Mouse (Mus musculus) neural tube, embryonic 14.5 days (tissue): ENCODE results near the gene Psmc1. TPM values are rescaled to one million over a fixed set of nuclear protein-coding genes. Genes with fewer than 3 reads are reported as not detected.

ENCODE experiments used
- ATAC-seq: fragments of 200-750 bp; cut with Nextera tagmentation; 2 replicates; pipeline ENCODE4 v1.8.0; 2017; ENCODE audit warnings: low read depth, mild to moderate bottlenecking, moderate TSS enrichment, moderate library complexity
- H3K27ac ChIP-seq: fragments of 300-500 bp; sonication (generic); 2 replicates; pipeline ENCODE4 v1.5.1; 2014; ENCODE audit warnings: low read depth, mild to moderate bottlenecking, control low read depth, low read length, moderate library complexity, mixed read lengths
- H3K27me3 ChIP-seq: fragments of 300-500 bp; sonication (generic); 2 replicates; pipeline ENCODE4 v1.6.1; 2014; ENCODE audit warnings: low read length; ENCODE audit not compliant: control insufficient read depth, insufficient read depth
- H3K36me3 ChIP-seq: fragments of 300-500 bp; sonication (generic); 2 replicates; pipeline ENCODE4 v1.6.1; 2014; ENCODE audit warnings: low read length, mixed read lengths; ENCODE audit not compliant: control insufficient read depth, insufficient read depth
- H3K4me1 ChIP-seq: fragments of 300-500 bp; sonication (generic); 2 replicates; pipeline ENCODE4 v1.6.1; 2014; ENCODE audit warnings: low read length; ENCODE audit not compliant: control insufficient read depth, insufficient read depth
- H3K4me2 ChIP-seq: fragments of 300-500 bp; sonication (generic); 2 replicates; pipeline ENCODE4 v1.6.1; 2014; ENCODE audit warnings: mild to moderate bottlenecking, low read depth, low read length, control low read depth
- H3K4me3 ChIP-seq: fragments of 300-500 bp; sonication (generic); 2 replicates; pipeline ENCODE4 v1.5.1; 2014; ENCODE audit warnings: low read depth, low read length, control low read depth, mixed read lengths
- H3K9ac ChIP-seq: fragments of 300-500 bp; sonication (generic); replicated peaks from 2 replicates; pipeline ENCODE4 v1.6.1; 2014; ENCODE audit warnings: low read depth, mild to moderate bottlenecking, control low read depth, low read length, mixed read lengths
- H3K9me3 ChIP-seq: fragments of 300-500 bp; sonication (generic); 2 replicates; pipeline ENCODE4 v1.6.1; 2016; ENCODE audit warnings: low read length; ENCODE audit not compliant: control insufficient read depth
- WGBS: fragments of 180-500 bp; shearing (Covaris S2); extraction: QIAGEN DNeasy Blood & Tissue Kit; methylation state at CpG from one replicate; pipeline ENCODE4 v1.1.7; 2014; 5-methylcytosine and 5-hydroxymethylcytosine counted together
- polyA plus RNA-seq: library from polyadenylated mRNA; unstranded; fragments of >200 nt; fragmentation: Nextera tagmentation; extraction: Ambion mirVana; gene quantifications from 2 replicates; pipeline ENCODE4 v1.2.1, GENCODE M21; 2014

Gene Psmc1
- polyA plus RNA-seq, 1 experiment from 2014 or later, result 281 TPM

DNA sequence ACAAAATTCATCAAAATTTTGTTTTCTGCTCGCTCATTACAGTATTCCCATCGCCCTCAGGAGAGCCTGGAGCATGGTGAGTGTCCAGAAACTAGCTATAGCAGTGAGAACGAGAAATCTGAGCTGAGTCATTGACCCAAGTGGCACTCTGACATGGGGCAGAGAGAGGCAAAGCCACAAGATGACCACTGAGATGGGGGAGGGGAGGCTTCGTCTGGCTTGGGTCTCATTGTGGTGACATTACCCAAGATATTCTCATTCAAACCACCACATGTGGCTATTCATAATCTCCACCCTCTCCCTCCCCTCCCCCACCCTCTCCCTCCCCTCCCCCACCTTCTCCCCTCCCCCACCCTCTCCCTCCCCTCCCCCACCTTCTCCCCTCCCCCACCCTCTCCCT is 2.5 kb upstream of the Psmc1 start:
- 59% methylated on average over 4 of the region's 4 CpGs for WGBS

GRCm38 (mm10) chr12:100115982-100116381 is 6.0 kb downstream of the Psmc1 start:
- no peak overlapping the region for H3K4me2 ChIP-seq
- ATAC-seq, result no peak
- no peaks in the 10 kb centered on the region for H3K27me3 ChIP-seq
- WGBS, result 90% methylated on average over 5 of the region's 5 CpGs
- no peak overlapping the region for H3K27ac ChIP-seq
- peaks cover 70% of the 10 kb centered on the region for H3K36me3 ChIP-seq
- H3K4me3 ChIP-seq, result no peak overlapping the region
- H3K9ac ChIP-seq, result no peak overlapping the region
- peaks cover 4% of the 10 kb centered on the region; the same call in 1 of the 2 replicates for H3K4me1 ChIP-seq
- no peaks in the 10 kb centered on the region for H3K9me3 ChIP-seq

More for the DNA sequence above, 2.5 kb upstream of the Psmc1 start:
- no peaks in the 10 kb centered on the region for H3K9me3 ChIP-seq
- no peak overlapping the region for H3K9ac ChIP-seq
- peaks cover 7% of the 10 kb centered on the region; the same call in 1 of the 2 replicates for H3K4me1 ChIP-seq
- H3K27me3 ChIP-seq, result no peaks in the 10 kb centered on the region
- no peak overlapping the region for H3K4me2 ChIP-seq
- no peaks in the 10 kb centered on the region for H3K36me3 ChIP-seq
- H3K27ac ChIP-seq, result no peak overlapping the region
- no peak for ATAC-seq
- no peak overlapping the region for H3K4me3 ChIP-seq

DNA sequence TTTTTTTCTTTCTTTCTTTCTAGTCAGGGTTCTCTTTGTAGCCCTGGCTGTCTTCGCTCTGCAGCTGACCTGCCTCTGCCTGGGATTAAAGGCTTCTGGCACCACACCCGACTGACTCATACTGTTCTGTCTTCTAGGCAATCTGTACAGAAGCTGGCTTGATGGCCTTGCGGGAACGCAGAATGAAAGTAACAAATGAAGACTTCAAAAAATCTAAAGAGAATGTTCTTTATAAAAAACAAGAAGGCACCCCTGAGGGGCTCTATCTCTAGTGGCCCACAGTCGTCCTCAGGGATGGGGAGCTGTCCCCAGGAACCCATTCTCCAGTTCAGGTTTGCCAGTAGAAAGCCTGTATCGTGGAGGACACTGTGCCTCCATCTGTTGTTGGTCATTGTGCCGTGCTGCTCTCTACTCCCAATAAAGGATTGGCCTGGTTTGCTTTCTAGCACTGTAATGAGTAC is 13.0 kb downstream of the Psmc1 start:
- no peak overlapping the region for H3K9ac ChIP-seq
- no peak overlapping the region for H3K4me2 ChIP-seq
- 90% methylated on average over 7 of the region's 7 CpGs for WGBS
- no peak for ATAC-seq
- no peak overlapping the region for H3K27ac ChIP-seq
- H3K27me3 ChIP-seq, result no peaks in the 10 kb centered on the region
- no peaks in the 10 kb centered on the region for H3K9me3 ChIP-seq
- H3K4me1 ChIP-seq, result no peaks in the 10 kb centered on the region
- no peak overlapping the region for H3K4me3 ChIP-seq
- peaks cover 79% of the 10 kb centered on the region for H3K36me3 ChIP-seq

DNA sequence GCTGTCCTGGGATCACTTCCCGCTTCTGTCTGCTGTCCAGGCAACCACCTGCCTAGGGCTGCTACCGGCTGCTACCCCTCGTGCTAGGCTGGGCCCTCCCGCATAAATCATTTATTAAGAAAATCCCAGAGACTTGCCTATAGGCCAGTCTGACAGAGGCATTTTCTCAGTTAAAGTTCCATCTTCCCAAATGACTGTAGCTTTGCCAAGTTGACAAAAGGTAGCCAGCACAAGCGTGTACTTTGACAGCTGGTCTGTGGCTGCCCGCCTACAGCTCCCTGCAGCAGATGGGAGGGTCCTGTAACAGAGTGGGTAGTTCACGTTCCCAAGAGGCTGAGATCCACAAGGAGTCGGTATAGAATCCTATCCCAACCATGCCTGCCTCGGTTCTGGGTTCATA is 13.5 kb downstream of the Psmc1 start:
- H3K36me3 ChIP-seq, result peaks cover 75% of the 10 kb centered on the region
- no peak overlapping the region for H3K4me2 ChIP-seq
- 81% methylated on average over 9 of the region's 9 CpGs for WGBS
- H3K9me3 ChIP-seq, result no peaks in the 10 kb centered on the region
- H3K27ac ChIP-seq, result no peak overlapping the region
- no peak for ATAC-seq
- H3K9ac ChIP-seq, result no peak overlapping the region
- no peaks in the 10 kb centered on the region for H3K4me1 ChIP-seq
- H3K4me3 ChIP-seq, result no peak overlapping the region
- H3K27me3 ChIP-seq, result no peaks in the 10 kb centered on the region

DNA sequence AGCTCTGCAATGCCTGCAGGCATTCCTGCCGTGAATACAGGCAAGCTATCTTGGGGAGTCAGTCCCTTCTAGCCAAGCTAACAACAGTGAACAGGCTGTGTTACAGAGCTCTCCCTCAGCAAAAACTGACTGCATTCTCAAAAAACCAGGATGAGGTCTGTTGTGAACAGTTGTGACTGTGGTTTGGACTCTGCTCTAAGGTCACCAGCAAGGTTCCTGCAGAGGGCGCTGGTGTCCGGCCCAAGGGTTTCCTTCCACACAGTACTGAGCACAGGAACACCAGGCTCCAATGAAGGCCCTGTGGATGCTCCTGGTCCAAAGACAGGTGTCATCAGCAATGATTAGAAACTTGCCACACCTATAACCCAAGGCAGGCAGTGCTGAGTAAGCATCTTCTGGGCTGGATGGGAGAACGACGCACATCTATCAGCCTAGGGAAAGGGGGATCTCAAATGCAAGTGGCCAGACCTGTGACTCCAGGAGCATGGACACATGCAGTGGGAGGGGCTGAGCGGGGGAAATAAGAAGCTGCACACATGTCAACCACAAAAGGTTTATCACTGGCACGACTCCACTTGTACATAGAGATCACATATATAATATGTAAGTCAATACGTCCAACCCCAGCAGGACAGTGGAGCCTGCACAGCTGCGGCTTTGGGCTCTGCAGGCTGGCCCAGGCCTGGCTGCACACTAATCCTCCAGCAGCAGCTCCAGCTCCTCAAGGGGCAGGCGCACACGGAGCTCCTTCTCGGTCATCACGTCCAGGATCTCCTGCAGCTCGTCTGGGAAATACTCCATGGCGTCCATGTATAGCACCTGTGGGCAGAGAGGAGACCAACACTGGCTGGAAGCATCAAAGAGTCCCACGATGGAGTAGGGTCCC is 15.2 kb downstream of the Psmc1 start:
- no peak overlapping the region for H3K4me2 ChIP-seq
- H3K27me3 ChIP-seq, result no peaks in the 10 kb centered on the region
- H3K4me3 ChIP-seq, result no peak overlapping the region
- no peaks in the 10 kb centered on the region for H3K9me3 ChIP-seq
- WGBS, result 84% methylated on average over 16 of the region's 16 CpGs
- no peak overlapping the region for H3K27ac ChIP-seq
- no peak overlapping the region for H3K9ac ChIP-seq
- peak; percentile 33; the same call in 1 of the 2 replicates for ATAC-seq
- peaks cover 70% of the 10 kb centered on the region for H3K36me3 ChIP-seq
- no peaks in the 10 kb centered on the region for H3K4me1 ChIP-seq

DNA sequence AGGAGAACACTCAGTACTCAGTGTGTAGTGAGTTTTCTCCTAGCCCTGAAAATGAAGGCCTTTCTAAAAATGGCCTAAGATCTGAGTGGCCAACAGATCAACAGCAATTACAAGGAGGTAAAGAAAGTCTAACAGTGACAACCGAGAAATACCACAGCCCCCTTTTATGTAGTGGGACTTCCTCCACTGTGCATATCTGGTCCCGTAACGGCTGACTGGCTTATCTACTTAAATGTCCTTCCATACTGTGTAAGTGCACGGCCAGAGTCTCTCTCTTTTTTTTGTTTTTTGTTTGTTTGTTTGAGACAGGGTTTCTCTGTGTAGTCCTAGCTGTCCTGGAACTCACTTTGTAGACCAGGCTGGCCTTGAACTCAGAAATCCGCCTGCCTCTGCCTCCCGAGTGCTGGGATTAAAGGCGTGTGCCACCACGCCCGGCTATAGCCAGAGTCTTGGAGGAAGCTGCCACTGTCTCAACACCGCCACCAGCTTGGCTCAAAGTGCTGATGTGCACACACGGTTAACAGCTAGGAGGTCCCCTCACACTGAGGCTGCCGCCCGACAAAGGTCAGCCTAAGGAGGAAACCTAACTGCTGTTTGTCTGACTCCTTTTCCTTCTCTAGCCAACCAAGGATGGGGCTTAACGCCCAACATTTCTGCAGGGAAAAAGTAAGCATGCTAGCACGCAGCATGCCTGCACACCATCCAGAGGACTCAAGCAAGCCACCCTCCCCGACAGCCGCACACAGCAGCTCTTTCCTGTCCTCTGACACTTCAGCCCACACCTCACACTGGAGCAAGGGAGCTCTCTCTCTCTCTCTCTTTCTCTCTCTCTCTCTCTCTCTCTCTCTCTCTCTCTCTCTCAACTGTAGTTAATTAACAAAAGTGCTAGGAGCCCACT is 17.3 kb downstream of the Psmc1 start:
- no peak for ATAC-seq

DNA sequence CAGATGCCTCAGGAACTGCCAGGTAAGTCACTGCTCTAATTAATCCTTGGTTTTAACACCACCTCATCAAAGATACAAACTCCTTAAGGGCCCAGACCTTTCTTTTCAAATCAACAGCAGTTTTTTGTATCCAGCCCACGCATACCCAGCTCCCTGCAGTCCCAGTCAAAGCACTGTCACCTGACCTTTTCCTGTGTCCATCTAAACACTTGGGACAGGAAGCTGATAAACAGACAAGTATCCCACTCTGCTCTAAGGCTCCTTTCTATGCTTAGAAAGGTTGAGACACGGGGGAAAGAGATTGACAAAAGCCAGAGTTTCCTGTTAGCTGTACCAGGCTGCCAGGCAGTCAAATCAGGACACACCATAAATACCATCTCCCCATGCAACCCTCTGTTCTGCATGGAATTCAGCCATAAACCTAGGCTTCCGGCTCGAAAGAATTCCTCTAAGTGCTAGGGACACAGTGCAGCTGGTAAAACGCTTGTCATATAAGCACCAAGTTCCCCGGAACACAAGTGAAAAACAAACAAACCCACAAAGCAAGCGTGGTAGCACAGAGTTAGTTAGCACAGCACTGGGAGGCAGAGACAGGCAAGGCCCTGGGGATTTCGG is 18.0 kb downstream of the Psmc1 start:
- H3K4me1 ChIP-seq, result no peaks in the 10 kb centered on the region
- 22% methylated on average over 8 of the region's 8 CpGs for WGBS
- H3K9ac ChIP-seq, result no peak overlapping the region
- H3K4me2 ChIP-seq, result no peak overlapping the region
- no peaks in the 10 kb centered on the region for H3K9me3 ChIP-seq
- ATAC-seq, result no peak
- H3K4me3 ChIP-seq, result no peak overlapping the region
- H3K27ac ChIP-seq, result no peak overlapping the region
- no peaks in the 10 kb centered on the region for H3K27me3 ChIP-seq
- H3K36me3 ChIP-seq, result peaks cover 54% of the 10 kb centered on the region

More for the DNA sequence above, 17.3 kb downstream of the Psmc1 start:
- Histone ChIP-seq H3K4me2 (no peak overlapping the region), H3K9me3 (no peaks in the 10 kb centered on the region), H3K4me1 (no peaks in the 10 kb centered on the region), H3K9ac (no peak overlapping the region), H3K36me3 (peaks cover 57% of the 10 kb centered on the region), H3K27ac (no peak overlapping the region), H3K4me3 (no peak overlapping the region), H3K27me3 (no peaks in the 10 kb centered on the region)
- 78% methylated on average over 17 of the region's 17 CpGs for WGBS

GRCm38 (mm10) chr12:100128522-100128921 is 18.6 kb downstream of the Psmc1 start:
- ATAC-seq, result no peak
- Histone ChIP-seq H3K9me3 (no peaks in the 10 kb centered on the region), H3K4me1 (no peaks in the 10 kb centered on the region), H3K27me3 (no peaks in the 10 kb centered on the region), H3K9ac (no peak overlapping the region), H3K27ac (no peak overlapping the region), H3K4me2 (no peak overlapping the region), H3K4me3 (no peak overlapping the region), H3K36me3 (peaks cover 53% of the 10 kb centered on the region)
- 68% methylated on average over 6 of the region's 6 CpGs for WGBS
